Mouse (Mus musculus): ENCODE data around the gene Slc6a18.

- TF ChIP-seq POLR2A (IDR thresholded peaks at IDR 0.05; ENCODE audit: insufficient read length, low read depth), result no peak
- TF ChIP-seq USF1 (IDR thresholded peaks at IDR 0.05; ENCODE audit: low read depth), result no peak
- no peak for TF ChIP-seq MAX (IDR thresholded peaks at IDR 0.05; ENCODE audit: low read depth)
- TF ChIP-seq SRF (IDR thresholded peaks at IDR 0.05; ENCODE audit: control insufficient read depth, insufficient read length, low read depth), result no peak
- TF ChIP-seq E2F4 (IDR thresholded peaks at IDR 0.05; ENCODE audit: insufficient read depth), result no peak
- TF ChIP-seq POLR2AphosphoS2 (IDR thresholded peaks at IDR 0.05; ENCODE audit: insufficient read length, low read depth), result no peak
- no peak for TF ChIP-seq MYOD1 (IDR thresholded peaks at IDR 0.05; ENCODE audit: control insufficient read depth in 1 of 3, insufficient read length in 2 of 3, low read depth in 2 of 3)
- no peak for TF ChIP-seq CEBPB (IDR thresholded peaks at IDR 0.05; ENCODE audit: insufficient read depth, poor library complexity, severe bottlenecking)
- TF ChIP-seq TCF3 (IDR thresholded peaks at IDR 0.05; ENCODE audit: insufficient read length, low read depth), result no peak
- TF ChIP-seq TCF12 (IDR thresholded peaks at IDR 0.05; ENCODE audit: insufficient read depth, poor library complexity, severe bottlenecking), result no peak
These were observed 34.0 kb upstream of the Slc6a18 start for GRCm38 (mm10) chr13:73711803-73712202.
